Mouse (Mus musculus) hindbrain, postnatal 0 days (tissue): ENCODE measurements around the gene Magi2. TPM values are rescaled to one million over a fixed set of nuclear protein-coding genes. Genes with fewer than 3 reads are reported as not detected.
A peak's percentile ranks its signal among the peaks of the same experiment; 100 is the strongest.

ENCODE experiments used
- ATAC-seq: fragments of 200-750 bp; cut with Nextera tagmentation; 2 replicates; pipeline ENCODE4 v1.8.0; 2017; ENCODE audit warnings: mild to moderate bottlenecking, moderate TSS enrichment, moderate library complexity
- DNase-seq: peaks from one replicate; pipeline ENCODE4 v3.0.0-alpha.2; 2015; ENCODE audit warnings: low spot score
- H3K27ac ChIP-seq: fragments of 300-500 bp; sonication (generic); 2 replicates; pipeline ENCODE4 v1.5.1; 2014; ENCODE audit warnings: mild to moderate bottlenecking
- H3K27me3 ChIP-seq: fragments of 300-500 bp; sonication (generic); 2 replicates; pipeline ENCODE4 v1.6.1; 2014; ENCODE audit warnings: low read length, mixed read lengths; ENCODE audit not compliant: insufficient read depth
- H3K36me3 ChIP-seq: fragments of 300-500 bp; sonication (generic); 2 replicates; pipeline ENCODE4 v1.6.1; 2014; ENCODE audit warnings: low read length, mixed read lengths; ENCODE audit not compliant: insufficient read depth
- H3K4me1 ChIP-seq: fragments of 300-500 bp; sonication (generic); 2 replicates; pipeline ENCODE4 v1.6.1; 2014; ENCODE audit warnings: antibody characterized with exemption, low read length, mixed read lengths; ENCODE audit not compliant: insufficient read depth
- H3K4me2 ChIP-seq: fragments of 300-500 bp; sonication (generic); 2 replicates; pipeline ENCODE4 v1.6.1; 2014; ENCODE audit warnings: low read depth, mild to moderate bottlenecking, low read length, moderate library complexity, mixed read lengths
- H3K4me3 ChIP-seq: fragments of 300-500 bp; sonication (generic); 2 replicates; pipeline ENCODE4 v1.5.1; 2014; ENCODE audit warnings: low read length
- H3K9ac ChIP-seq: fragments of 300-500 bp; sonication (generic); replicated peaks from 2 replicates; pipeline ENCODE4 v1.6.1; 2014; ENCODE audit warnings: mild to moderate bottlenecking, low read length, moderate library complexity, mixed read lengths
- H3K9me3 ChIP-seq: fragments of 300-500 bp; sonication (generic); 2 replicates; pipeline ENCODE4 v1.6.1; 2016; ENCODE audit warnings: low read length, mixed read lengths
- CTCF ChIP-seq: IDR thresholded peaks from 2 replicates; pipeline ENCODE4 v1.5.1; 2016; ENCODE audit warnings: antibody characterized with exemption, control low read depth, low read depth
- WGBS: fragments of 180-500 bp; shearing (Covaris S2); extraction: QIAGEN DNeasy Blood & Tissue Kit; methylation state at CpG from one replicate; pipeline ENCODE4 v1.1.7; 2014; 5-methylcytosine and 5-hydroxymethylcytosine counted together
- polyA plus RNA-seq: library from polyadenylated mRNA; unstranded; fragments of >200 nt; fragmentation: Nextera tagmentation; extraction: Ambion mirVana; gene quantifications from 2 replicates; pipeline ENCODE4 v1.2.1, GENCODE M21; 2015
- total RNA-seq: library from RNA; depleted of rRNA; stranded (reverse); fragments of >200 nt; gene quantifications from 2 replicates; pipeline ENCODE4 v1.2.3, GENCODE M21; 2014

Gene Magi2
- total and polyA plus RNA-seq, 2 experiments from 2014 or later = 17.3 to 45.5 TPM

- no peaks in the 10 kb centered on the region for H3K36me3 ChIP-seq
- no peaks in the 10 kb centered on the region for H3K9me3 ChIP-seq
- peak; percentile 76 for ATAC-seq
- H3K9ac ChIP-seq = no peak overlapping the region
- H3K4me1 ChIP-seq = no peaks in the 10 kb centered on the region
- H3K4me2 ChIP-seq = no peak overlapping the region
- DNase-seq = peak; percentile 43
- 69% methylated on average over 8 of the region's 8 CpGs for whole genome bisulfite sequencing
- no peak overlapping the region for H3K4me3 ChIP-seq
- no peak for TF ChIP-seq CTCF
- peak overlapping the region; percentile 41; the same call in 1 of the 2 replicates for H3K27ac ChIP-seq
- no peaks in the 10 kb centered on the region for H3K27me3 ChIP-seq
Measured at GRCm38 (mm10) chr5:20303056-20303965, 1076.5 kb downstream of the Magi2 start.

- H3K9me3 ChIP-seq = no peaks in the 10 kb centered on the region
- no peak overlapping the region for H3K4me2 ChIP-seq
- no peak for TF ChIP-seq CTCF
- no peak overlapping the region for H3K27ac ChIP-seq
- H3K4me1 ChIP-seq = no peaks in the 10 kb centered on the region
- H3K36me3 ChIP-seq = no peaks in the 10 kb centered on the region
- no peak overlapping the region for H3K9ac ChIP-seq
- no peaks in the 10 kb centered on the region for H3K27me3 ChIP-seq
- no peak for DNase-seq
- WGBS = 90% methylated on average over 2 of the region's 2 CpGs
- no peak for ATAC-seq
- no peak overlapping the region for H3K4me3 ChIP-seq
Measured at GRCm38 (mm10) chr5:20320970-20321369, 1094.1 kb downstream of the Magi2 start.

- Histone ChIP-seq H3K27me3 (no peaks in the 10 kb centered on the region), H3K27ac (no peak overlapping the region), H3K4me3 (no peak overlapping the region), H3K36me3 (no peaks in the 10 kb centered on the region), H3K4me1 (no peaks in the 10 kb centered on the region), H3K9me3 (no peaks in the 10 kb centered on the region), H3K9ac (no peak overlapping the region), H3K4me2 (no peak overlapping the region)
- 74% methylated on average over 2 of the region's 2 CpGs for WGBS
- no peak for DNase-seq
- ATAC-seq = no peak
- no peak for TF ChIP-seq CTCF
Measured at GRCm38 (mm10) chr5:20325290-20325689, 1098.5 kb downstream of the Magi2 start.

- DNase-seq = peak; percentile 20
- no peak overlapping the region for H3K27ac ChIP-seq
- no peaks in the 10 kb centered on the region for H3K27me3 ChIP-seq
- no peak overlapping the region for H3K4me3 ChIP-seq
- H3K9ac ChIP-seq = no peak overlapping the region
- no peaks in the 10 kb centered on the region for H3K36me3 ChIP-seq
- TF ChIP-seq CTCF = no peak
- no peaks in the 10 kb centered on the region for H3K9me3 ChIP-seq
- no peak overlapping the region for H3K4me2 ChIP-seq
- no peak for ATAC-seq
- WGBS = 40% methylated on average over 1 of the region's 1 CpGs
- H3K4me1 ChIP-seq = no peaks in the 10 kb centered on the region
Measured at GRCm38 (mm10) chr5:20328901-20329300, 1102.1 kb downstream of the Magi2 start.

- H3K27ac ChIP-seq = no peak overlapping the region
- H3K4me2 ChIP-seq = no peak overlapping the region
- 67% methylated on average over 3 of the region's 3 CpGs for WGBS
- no peak overlapping the region for H3K4me3 ChIP-seq
- H3K9me3 ChIP-seq = no peaks in the 10 kb centered on the region
- H3K36me3 ChIP-seq = no peaks in the 10 kb centered on the region
- no peak for TF ChIP-seq CTCF
- no peak overlapping the region for H3K9ac ChIP-seq
- H3K4me1 ChIP-seq = no peaks in the 10 kb centered on the region
- DNase-seq = peak; percentile 13
- H3K27me3 ChIP-seq = no peaks in the 10 kb centered on the region
- no peak for ATAC-seq
Measured at GRCm38 (mm10) chr5:20330025-20330424, 1103.2 kb downstream of the Magi2 start.

GRCm38 (mm10) chr5:20332574-20332973 is 1105.7 kb downstream of the Magi2 start:
- no peaks in the 10 kb centered on the region for H3K36me3 ChIP-seq
- DNase-seq (no peak), ATAC-seq (no peak)
- no peak overlapping the region for H3K4me2 ChIP-seq
- H3K27me3 ChIP-seq = no peaks in the 10 kb centered on the region
- no peaks in the 10 kb centered on the region for H3K4me1 ChIP-seq
- H3K27ac ChIP-seq = no peak overlapping the region
- WGBS = 78% methylated on average over 4 of the region's 4 CpGs
- TF ChIP-seq CTCF = no peak
- H3K9me3 ChIP-seq = no peaks in the 10 kb centered on the region
- H3K4me3 ChIP-seq = no peak overlapping the region
- no peak overlapping the region for H3K9ac ChIP-seq

- H3K4me1 ChIP-seq = no peaks in the 10 kb centered on the region
- H3K27me3 ChIP-seq = no peaks in the 10 kb centered on the region
- no peak overlapping the region for H3K4me3 ChIP-seq
- H3K27ac ChIP-seq = no peak overlapping the region
- H3K36me3 ChIP-seq = no peaks in the 10 kb centered on the region
- no peak overlapping the region for H3K9ac ChIP-seq
- no peak overlapping the region for H3K4me2 ChIP-seq
- ATAC-seq (no peak), DNase-seq (no peak)
- no peak for TF ChIP-seq CTCF
- no peaks in the 10 kb centered on the region for H3K9me3 ChIP-seq
Measured at GRCm38 (mm10) chr5:20334549-20334948, 1107.7 kb downstream of the Magi2 start.
